Mouse (Mus musculus) stomach, postnatal 0 days (tissue): ENCODE results near the gene Arhgap17. TPM values are rescaled to one million over a fixed set of nuclear protein-coding genes. Genes with fewer than 3 reads are reported as not detected.

Source experiments
- ATAC-seq: fragments of 200-750 bp; cut with Nextera tagmentation; 2 replicates; pipeline ENCODE4 v1.8.0; 2017; ENCODE audit not compliant: low FRiP score, low TSS enrichment
- DNase-seq: peaks from one replicate; pipeline ENCODE4 v3.0.0-alpha.2; 2016; ENCODE audit warnings: low spot score
- H3K27ac ChIP-seq: fragments of 300-500 bp; sonication (generic); replicated peaks from 2 replicates; pipeline ENCODE4 v1.5.1; 2014; ENCODE audit warnings: mild to moderate bottlenecking, control low read depth
- H3K27me3 ChIP-seq: fragments of 300-500 bp; sonication (generic); 2 replicates; pipeline ENCODE4 v1.6.1; 2014; ENCODE audit warnings: low read length; ENCODE audit not compliant: control insufficient read depth, insufficient read depth
- H3K36me3 ChIP-seq: fragments of 300-500 bp; sonication (generic); 2 replicates; pipeline ENCODE4 v1.6.1; 2014; ENCODE audit warnings: low read length, mixed read lengths; ENCODE audit not compliant: control insufficient read depth, insufficient read depth
- H3K4me1 ChIP-seq: fragments of 300-500 bp; sonication (generic); replicated peaks from 2 replicates; pipeline ENCODE4 v1.6.1; 2014; ENCODE audit warnings: antibody characterized with exemption; ENCODE audit not compliant: control insufficient read depth, insufficient read depth
- H3K4me2 ChIP-seq: fragments of 300-500 bp; sonication (generic); replicated peaks from 2 replicates; pipeline ENCODE4 v1.6.1; 2014; ENCODE audit warnings: low read depth, mild to moderate bottlenecking, control low read depth, moderate library complexity
- H3K4me3 ChIP-seq: fragments of 300-500 bp; sonication (generic); 2 replicates; pipeline ENCODE4 v1.5.1; 2014; ENCODE audit warnings: low read depth, low read length, control low read depth
- H3K9ac ChIP-seq: fragments of 300-500 bp; sonication (generic); 2 replicates; pipeline ENCODE4 v1.6.1; 2014; ENCODE audit warnings: mild to moderate bottlenecking, low read length, control low read depth, mixed read lengths
- H3K9me3 ChIP-seq: fragments of 300-500 bp; sonication (generic); 2 replicates; pipeline ENCODE4 v1.6.1; 2016; ENCODE audit warnings: low read length; ENCODE audit not compliant: control insufficient read depth
- CTCF ChIP-seq: IDR thresholded peaks from 2 replicates; pipeline ENCODE4 v1.5.1; 2016; ENCODE audit warnings: antibody characterized with exemption, low read depth, mild to moderate bottlenecking, moderate library complexity
- EP300 ChIP-seq: optimal IDR thresholded peaks from 2 replicates; pipeline ENCODE3; 2016; ENCODE audit warnings: antibody characterized with exemption
- WGBS: fragments of 180-500 bp; shearing (Covaris S2); extraction: QIAGEN DNeasy Blood & Tissue Kit; methylation state at CpG from one replicate; pipeline ENCODE4 v1.1.7; 2014; 5-methylcytosine and 5-hydroxymethylcytosine counted together
- polyA plus RNA-seq: library from polyadenylated mRNA; unstranded; fragments of >200 nt; fragmentation: Nextera tagmentation; extraction: Ambion mirVana; gene quantifications from 2 replicates; pipeline ENCODE4 v1.2.1, GENCODE M21; 2015

Gene Arhgap17
- 8.0 and 10.6 TPM in 2 replicates for polyA plus RNA-seq

DNA sequence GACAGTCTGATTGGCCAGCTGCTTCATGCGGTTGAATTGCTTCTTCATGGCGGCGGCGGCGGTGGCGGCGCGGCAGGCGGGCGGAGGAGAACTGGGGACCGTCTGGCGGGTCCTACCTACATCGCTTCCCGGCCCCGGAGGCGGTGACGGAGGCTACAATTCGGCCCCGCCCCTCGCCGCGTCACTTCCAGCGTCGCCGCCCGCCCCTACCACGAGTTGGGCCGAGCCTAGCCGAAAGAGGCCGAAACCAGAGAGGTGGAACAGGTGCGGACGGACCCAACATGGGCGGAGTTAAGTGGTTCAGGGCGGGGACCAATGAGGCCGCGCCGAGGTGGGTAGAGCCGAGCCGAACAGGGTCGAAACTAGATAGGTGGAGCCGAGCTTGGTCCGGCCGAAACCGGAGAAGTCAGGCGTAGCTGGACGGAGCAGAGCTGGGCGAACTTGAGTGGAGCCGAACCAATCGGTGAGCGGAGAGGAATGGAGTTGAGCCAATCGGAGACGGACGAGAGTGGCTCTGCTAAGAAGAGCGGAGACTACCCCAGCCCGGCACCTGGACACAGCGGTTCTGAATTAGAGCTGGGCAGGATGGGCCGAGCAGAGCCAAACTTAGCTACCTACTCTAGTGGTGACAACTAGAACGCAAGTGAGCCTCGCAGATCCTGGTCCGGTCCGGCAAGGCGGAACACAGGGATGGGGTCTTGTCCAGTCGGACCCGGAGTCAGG, at the start of gene Arhgap17, which contains the start of gene Lcmt1:
TSS of gene Arhgap17 (minus strand) at position 157 of the 723 bp plus-strand sequence.
TSS of gene Lcmt1 (plus strand) at position 26 of the 723 bp plus-strand sequence.
- Histone ChIP-seq H3K27me3 (no peaks in the 10 kb centered on the region), H3K36me3 (no peaks in the 10 kb centered on the region), H3K27ac (peak within 1 kb of the TSS; percentile 94), H3K9ac (peak within 1 kb of the TSS; percentile 93), H3K9me3 (no peaks in the 10 kb centered on the region), H3K4me2 (peak within 1 kb of the TSS; percentile 78), H3K4me1 (peaks cover 9% of the 10 kb centered on the region; the same call in 1 of the 2 replicates), H3K4me3 (peak within 1 kb of the TSS; percentile 83)
- under 1% methylated on average over 57 of the region's 64 CpGs for WGBS
- TF ChIP-seq CTCF: peak; percentile 33; the same call in 1 of the 2 replicates
- no peak for TF ChIP-seq EP300
- peak; percentile 99 for ATAC-seq
- DNase-seq: peak; percentile 99

DNA sequence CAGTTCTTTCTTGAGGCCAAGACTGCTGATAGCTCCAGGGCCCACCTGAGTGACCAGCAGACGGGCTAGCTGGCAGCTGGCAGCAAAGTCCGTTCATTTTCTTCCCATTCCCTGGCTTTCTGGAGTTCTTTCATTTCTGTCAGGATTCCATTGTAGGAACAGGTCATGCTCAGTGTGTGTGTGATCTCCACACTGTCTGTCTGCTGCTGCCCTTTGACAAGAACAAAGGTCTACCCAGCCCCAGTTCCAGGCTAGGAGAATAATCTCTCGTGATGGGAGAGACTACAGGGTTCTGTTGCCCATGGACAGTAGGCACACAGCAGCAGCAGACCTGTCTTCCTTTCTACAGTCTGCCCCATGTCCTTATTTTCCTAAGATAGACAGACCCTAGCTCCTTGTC, 47.9 kb upstream of the Arhgap17 start:
- TF ChIP-seq EP300 (no peak), CTCF (no peak)
- H3K9me3 ChIP-seq: no peaks in the 10 kb centered on the region
- no peaks in the 10 kb centered on the region for H3K27me3 ChIP-seq
- H3K27ac ChIP-seq: no peak overlapping the region
- H3K36me3 ChIP-seq: no peaks in the 10 kb centered on the region
- H3K4me3 ChIP-seq: no peak overlapping the region
- DNase-seq (no peak), ATAC-seq (no peak)
- H3K4me2 ChIP-seq: no peak overlapping the region
- H3K4me1 ChIP-seq: no peaks in the 10 kb centered on the region
- no peak overlapping the region for H3K9ac ChIP-seq
- WGBS: 93% methylated on average over 3 of the region's 3 CpGs

DNA sequence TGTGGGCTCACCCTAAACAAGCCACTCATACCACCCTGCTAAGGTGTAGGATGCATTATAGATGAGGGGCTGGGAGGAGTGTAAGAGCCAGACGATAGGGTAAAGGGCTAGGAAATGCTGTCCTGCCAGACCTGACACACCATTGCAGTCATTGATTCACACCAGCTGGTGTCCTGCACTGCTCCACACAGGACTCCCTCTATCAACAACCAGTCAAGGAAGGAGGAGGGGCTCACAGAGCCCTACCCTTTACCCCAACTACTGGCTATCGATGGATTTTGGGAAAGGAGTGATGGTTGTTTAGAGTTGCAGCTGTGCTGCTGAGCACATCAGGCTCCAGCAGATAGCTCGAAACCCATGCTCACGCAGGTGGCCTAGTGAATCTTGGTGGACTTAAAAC, 47.1 kb upstream of the Arhgap17 start:
- Histone ChIP-seq H3K27ac (no peak overlapping the region), H3K4me2 (no peak overlapping the region), H3K4me1 (no peaks in the 10 kb centered on the region), H3K27me3 (no peaks in the 10 kb centered on the region), H3K36me3 (no peaks in the 10 kb centered on the region), H3K9me3 (no peaks in the 10 kb centered on the region), H3K9ac (no peak overlapping the region), H3K4me3 (no peak overlapping the region)
- 55% methylated on average over 4 of the region's 4 CpGs for WGBS
- TF ChIP-seq CTCF (no peak), EP300 (no peak)
- DNase-seq (no peak), ATAC-seq (no peak)

DNA sequence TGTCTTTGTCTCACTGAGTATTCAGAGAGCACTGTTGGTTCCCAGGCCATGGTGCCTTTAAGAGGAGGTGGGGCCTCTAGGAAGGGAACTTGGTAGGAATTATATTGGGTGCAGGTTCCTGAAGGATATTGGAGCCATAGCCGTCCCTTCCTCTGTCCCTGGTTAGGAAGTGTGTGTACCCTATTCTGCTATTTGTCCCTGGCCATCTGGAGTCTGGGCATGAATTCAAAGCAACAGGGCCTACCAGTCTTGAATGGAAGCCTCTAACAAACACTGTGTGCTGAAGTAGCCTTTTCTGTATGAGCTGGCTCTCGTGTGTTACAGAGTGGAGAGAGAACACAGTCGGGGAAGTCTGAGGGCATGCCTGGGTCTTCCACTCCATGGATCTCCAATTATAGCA, 42.4 kb upstream of the Arhgap17 start:
- no peak overlapping the region for H3K27ac ChIP-seq
- no peak overlapping the region for H3K9ac ChIP-seq
- WGBS: 83% methylated on average over 3 of the region's 3 CpGs
- no peaks in the 10 kb centered on the region for H3K4me1 ChIP-seq
- DNase-seq (no peak), ATAC-seq (no peak)
- no peak overlapping the region for H3K4me3 ChIP-seq
- no peaks in the 10 kb centered on the region for H3K36me3 ChIP-seq
- TF ChIP-seq CTCF: no peak
- no peak for TF ChIP-seq EP300
- H3K27me3 ChIP-seq: no peaks in the 10 kb centered on the region
- H3K9me3 ChIP-seq: no peaks in the 10 kb centered on the region
- no peak overlapping the region for H3K4me2 ChIP-seq

DNA sequence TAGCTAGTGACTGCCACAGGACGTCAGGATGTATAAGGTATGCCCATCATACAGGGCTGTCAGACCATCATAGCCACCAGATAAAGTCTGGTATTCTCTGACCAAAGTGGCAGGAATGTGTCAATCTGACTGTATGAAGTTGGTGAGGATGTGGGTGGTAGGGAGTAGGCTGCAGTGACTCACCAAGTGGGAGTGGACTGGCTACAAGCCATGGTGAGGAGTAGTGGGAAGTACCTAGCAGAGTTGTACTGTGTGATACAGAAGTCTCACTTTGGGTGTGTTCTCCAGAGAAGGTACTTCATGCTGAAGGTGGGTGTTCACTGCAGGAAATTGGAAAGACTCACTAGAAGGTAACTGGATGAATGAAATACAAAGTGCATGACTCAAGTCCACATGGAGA, 41.4 kb upstream of the Arhgap17 start:
- DNase-seq: peak; percentile 53
- TF ChIP-seq EP300 (no peak), CTCF (no peak)
- Histone ChIP-seq H3K27ac (no peak overlapping the region), H3K4me3 (no peak overlapping the region), H3K4me1 (no peaks in the 10 kb centered on the region), H3K9me3 (no peaks in the 10 kb centered on the region), H3K36me3 (no peaks in the 10 kb centered on the region), H3K4me2 (no peak overlapping the region), H3K9ac (no peak overlapping the region), H3K27me3 (no peaks in the 10 kb centered on the region)
- peak; percentile 92 for ATAC-seq
- 78% methylated on average over 1 of the region's 1 CpGs for WGBS

DNA sequence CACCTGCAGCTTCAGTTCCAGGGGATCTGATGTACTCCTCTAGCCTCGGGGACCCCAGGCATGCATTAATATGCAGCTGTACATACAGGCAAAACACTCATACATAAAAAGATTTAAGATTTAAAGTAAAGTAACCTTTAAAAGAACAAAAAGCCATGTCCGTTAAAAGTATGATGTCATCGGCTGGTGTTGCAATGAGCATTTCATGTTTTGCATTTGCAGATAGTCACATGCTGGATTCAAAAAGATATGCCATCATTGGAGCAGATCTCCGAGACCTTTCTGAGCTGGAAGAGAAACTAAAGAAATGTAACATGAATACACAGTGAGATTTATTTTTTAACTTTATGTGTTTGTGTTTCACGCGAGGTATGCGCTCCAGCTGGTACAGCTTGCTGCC, 40.8 kb upstream of the Arhgap17 start:
- Histone ChIP-seq H3K4me3 (no peak overlapping the region), H3K27me3 (no peaks in the 10 kb centered on the region), H3K9ac (no peak overlapping the region), H3K4me2 (no peak overlapping the region), H3K27ac (no peak overlapping the region), H3K9me3 (no peaks in the 10 kb centered on the region), H3K4me1 (no peaks in the 10 kb centered on the region), H3K36me3 (no peaks in the 10 kb centered on the region)
- TF ChIP-seq CTCF (no peak), EP300 (no peak)
- 85% methylated on average over 7 of the region's 7 CpGs for WGBS
- ATAC-seq (no peak), DNase-seq (no peak)
